Mouse (Mus musculus) thymus, adult 2 months (tissue): ENCODE data around the gene BC030867. TPM values are rescaled to one million over a fixed set of nuclear protein-coding genes. Genes with fewer than 3 reads are reported as not detected.
A peak's percentile ranks its signal among the peaks of the same experiment; 100 is the strongest.

Experiments used
- DNase-seq: peaks from one replicate; pipeline ENCODE4 v3.0.0; 2021
- H3K27ac ChIP-seq: fragments of 200-500 bp; 2 replicates; pipeline ENCODE4 v1.5.1; 2012; ENCODE audit warnings: low read length, control low read depth; ENCODE audit not compliant: control insufficient read depth, insufficient read depth
- H3K27me3 ChIP-seq: fragments of 200-500 bp; 2 replicates; pipeline ENCODE4 v1.6.1; 2012; ENCODE audit warnings: mild to moderate bottlenecking, low read length, moderate library complexity, mixed read lengths; ENCODE audit not compliant: control insufficient read depth, insufficient read depth
- H3K36me3 ChIP-seq: fragments of 200-500 bp; 2 replicates; pipeline ENCODE4 v1.6.1; 2012; ENCODE audit warnings: mild to moderate bottlenecking, low read length, moderate library complexity; ENCODE audit not compliant: control insufficient read depth, insufficient read depth
- H3K4me1 ChIP-seq: fragments of 200-500 bp; replicated peaks from 2 replicates; pipeline ENCODE4 v1.6.1; 2012; ENCODE audit warnings: low read length; ENCODE audit not compliant: control insufficient read depth, insufficient read depth
- H3K4me3 ChIP-seq: fragments of 200-500 bp; 2 replicates; pipeline ENCODE4 v1.5.1; 2012; ENCODE audit warnings: mild to moderate bottlenecking, low read length, control low read depth, moderate library complexity; ENCODE audit not compliant: control insufficient read depth, insufficient read depth
- CTCF ChIP-seq: fragments of 200-500 bp; IDR thresholded peaks from 2 replicates; pipeline ENCODE4 v1.5.1; 2012; ENCODE audit warnings: mild to moderate bottlenecking, control low read depth, low read length, moderate library complexity, borderline replicate concordance; ENCODE audit not compliant: control insufficient read depth, poor library complexity, insufficient read depth; ENCODE audit errors: extremely low read depth
- POLR2A ChIP-seq: fragments of 200-500 bp; IDR thresholded peaks from 2 replicates; pipeline ENCODE4 v1.6.1; 2012; ENCODE audit warnings: mild to moderate bottlenecking, low read length, control low read depth, moderate library complexity; ENCODE audit not compliant: control insufficient read depth, poor library complexity, insufficient read depth; ENCODE audit errors: extremely low read depth
- WGBS: fragments of 180-500 bp; shearing (Covaris S2); methylation state at CpG from one replicate; pipeline ENCODE4 v1.1.7; 2018; 5-methylcytosine and 5-hydroxymethylcytosine counted together
- polyA plus RNA-seq: library from polyadenylated mRNA; depleted of rRNA; stranded (reverse); fragments of >200 nt; gene quantifications from 2 replicates; pipeline ENCODE4 v1.2.3, GENCODE M21; 2012

The BC030867 gene
- polyA plus RNA-seq, 1 experiment, result 13.0 TPM

GRCm38 (mm10) chr11:102291051-102291535 lies 42.4 kb downstream of the BC030867 start:
- Histone ChIP-seq H3K4me3 (no peak overlapping the region), H3K27ac (no peak overlapping the region), H3K27me3 (no peaks in the 10 kb centered on the region), H3K4me1 (peaks cover 11% of the 10 kb centered on the region), H3K36me3 (peaks cover 24% of the 10 kb centered on the region)
- no peak for TF ChIP-seq CTCF
- TF ChIP-seq POLR2A, result no peak
- 98% methylated on average over 11 of the region's 11 CpGs for WGBS
- no peak for DNase-seq

GRCm38 (mm10) chr11:102293971-102294370 lies 45.3 kb downstream of the BC030867 start:
- 98% methylated on average over 13 of the region's 13 CpGs for WGBS

DNA sequence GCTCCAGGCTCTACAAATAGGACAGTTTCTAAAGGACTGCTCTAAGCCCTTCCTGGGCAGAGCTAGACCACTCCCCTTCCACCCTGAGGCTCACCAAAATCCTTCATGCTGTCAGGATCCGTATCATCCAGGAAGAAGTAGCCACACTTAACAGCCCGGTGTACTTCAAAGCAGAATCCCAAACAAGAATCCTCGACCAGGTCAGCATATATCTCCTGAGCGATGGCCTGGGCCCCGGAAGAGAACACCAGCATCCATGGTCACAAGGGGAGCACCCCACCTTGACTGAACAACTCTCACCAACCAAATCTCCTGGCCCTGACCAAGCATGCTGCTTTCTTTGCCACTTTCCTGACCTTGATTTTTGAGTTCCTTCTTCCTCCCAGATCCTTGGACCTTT lies 45.7 kb downstream of the BC030867 start:
- peaks cover 24% of the 10 kb centered on the region for H3K36me3 ChIP-seq
- no peak for DNase-seq
- no peak overlapping the region for H3K27ac ChIP-seq

More at GRCm38 (mm10) chr11:102293971-102294370, 45.3 kb downstream of the BC030867 start:
- no peak for DNase-seq
- TF ChIP-seq POLR2A (no peak), CTCF (no peak)
- H3K36me3 ChIP-seq, result peaks cover 24% of the 10 kb centered on the region
- H3K4me1 ChIP-seq, result peaks cover 14% of the 10 kb centered on the region
- H3K27me3 ChIP-seq, result no peaks in the 10 kb centered on the region
- no peak overlapping the region for H3K27ac ChIP-seq
- H3K4me3 ChIP-seq, result no peak overlapping the region

DNA sequence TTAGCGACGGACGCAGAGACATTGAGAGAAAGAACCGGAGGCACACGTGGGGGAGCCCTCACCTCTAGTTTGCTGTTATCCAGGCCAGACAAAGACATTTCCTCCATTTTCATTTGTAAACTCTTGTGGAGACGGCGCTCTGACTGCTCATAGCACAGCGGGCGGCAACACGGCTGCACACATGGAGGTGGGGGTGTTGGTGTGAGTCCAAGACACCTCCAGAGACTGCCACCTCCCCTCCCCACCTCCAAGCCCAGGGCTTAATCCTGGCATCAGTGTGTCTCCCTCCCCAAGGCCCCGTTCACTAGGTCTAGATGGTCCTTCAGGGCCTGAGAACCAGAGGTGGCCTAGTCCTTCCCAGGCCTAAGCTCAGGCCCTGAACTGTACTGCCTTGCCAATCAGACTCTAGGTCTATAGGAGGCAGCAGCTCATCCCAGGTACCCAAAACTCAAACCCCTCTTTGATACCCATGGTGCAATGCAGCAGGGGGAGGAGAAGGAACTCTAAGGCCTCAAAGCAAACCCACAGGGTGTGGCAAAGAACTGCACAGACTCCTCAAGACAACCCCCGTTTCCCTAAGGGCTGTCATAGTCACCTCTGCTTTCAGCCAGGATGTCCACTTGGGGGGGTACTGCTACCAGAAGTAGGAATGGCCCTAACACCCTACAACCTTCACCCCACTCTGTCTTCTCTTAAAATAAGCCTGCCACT lies 46.4 kb downstream of the BC030867 start:
- peak overlapping the region; percentile 92 for H3K27ac ChIP-seq
- WGBS, result 81% methylated on average over 12 of the region's 12 CpGs
- peak; percentile 79 for DNase-seq
- no peak for TF ChIP-seq CTCF
- 0 out of 2 replicates have a peak, but pooled peaks have one; percentile 17 for TF ChIP-seq POLR2A
- peak overlapping the region; percentile 85 for H3K4me3 ChIP-seq
- peaks cover 24% of the 10 kb centered on the region for H3K36me3 ChIP-seq
- no peaks in the 10 kb centered on the region for H3K27me3 ChIP-seq
- H3K4me1 ChIP-seq, result peaks cover 17% of the 10 kb centered on the region

More for the DNA sequence above, 45.7 kb downstream of the BC030867 start:
- WGBS, result 91% methylated on average over 5 of the region's 5 CpGs
- no peak for TF ChIP-seq CTCF
- no peak for TF ChIP-seq POLR2A
- Histone ChIP-seq H3K27me3 (no peaks in the 10 kb centered on the region), H3K4me3 (no peak overlapping the region), H3K4me1 (peaks cover 14% of the 10 kb centered on the region)

DNA sequence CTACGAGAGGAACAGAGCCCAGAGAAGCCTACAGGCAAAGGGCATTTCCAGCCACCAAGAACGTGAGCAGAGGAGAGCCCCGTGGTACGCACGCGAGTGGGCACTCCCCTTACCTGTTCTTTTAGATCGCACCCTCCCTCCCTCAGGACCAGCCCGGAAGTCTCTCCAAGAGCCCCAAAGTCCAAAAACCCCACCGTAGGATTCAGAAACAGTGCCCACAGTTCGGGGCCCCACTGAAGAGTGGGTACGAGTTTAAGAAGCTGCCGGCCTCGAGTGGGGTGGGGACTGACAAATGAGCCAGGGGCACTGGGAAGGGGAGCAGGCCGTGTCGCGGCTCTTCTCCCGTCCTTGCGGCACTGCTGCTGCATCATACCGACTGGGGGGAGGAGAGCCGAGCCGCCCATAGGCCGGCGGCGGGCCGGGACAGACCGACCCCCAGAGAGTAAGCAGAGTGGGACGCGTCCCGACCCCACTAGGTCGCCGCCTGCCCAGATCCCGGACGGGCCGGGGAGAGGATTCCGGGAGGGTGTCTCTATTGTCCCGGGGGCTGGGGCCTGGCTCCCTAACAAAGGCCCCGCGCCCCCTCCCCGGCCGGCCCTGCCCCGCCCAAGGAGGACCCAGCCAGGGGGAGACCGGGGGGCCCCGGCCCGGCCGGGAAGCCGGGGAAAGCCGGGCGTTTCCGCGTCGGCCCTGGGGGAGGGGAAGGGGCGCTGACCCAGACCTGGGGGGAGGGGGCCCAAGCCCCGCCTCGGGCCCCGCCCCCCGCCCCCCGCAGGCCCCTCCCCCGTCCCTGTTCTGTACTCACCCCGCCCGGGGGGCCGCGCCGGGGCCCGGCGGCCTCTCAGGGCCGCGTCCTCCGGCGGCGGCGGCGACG lies 47.2 kb downstream of the BC030867 start:
- under 1% methylated on average over 58 of the region's 73 CpGs for WGBS
- H3K4me3 ChIP-seq, result peak overlapping the region; percentile 85
- peaks cover 21% of the 10 kb centered on the region for H3K36me3 ChIP-seq
- peak overlapping the region; percentile 92 for H3K27ac ChIP-seq
- H3K27me3 ChIP-seq, result no peaks in the 10 kb centered on the region
- peak; percentile 72 for DNase-seq
- TF ChIP-seq POLR2A (0 out of 2 replicates have a peak, but pooled peaks have one; percentile 17), CTCF (no peak)
- H3K4me1 ChIP-seq, result peaks cover 17% of the 10 kb centered on the region
